Mouse (Mus musculus) c-Kit-positive CD71-positive TER-119-negative erythroid progenitor cells, embryonic 14.5 days (primary cell): ENCODE measurements around the gene Shroom3.

Experiments
- DNase-seq: peaks from one replicate; pipeline ENCODE4 v3.0.0-alpha.2; 2013; ENCODE audit warnings: low read depth

Gene Shroom3

GRCm38 (mm10) chr5:92808503-92809415, 125.5 kb downstream of the Shroom3 start:
- DNase-seq, result no peak

- DNase-seq, result no peak
Observed at GRCm38 (mm10) chr5:92809416-92809750, 126.1 kb downstream of the Shroom3 start.

- DNase-seq, result no peak
Observed at GRCm38 (mm10) chr5:92810922-92811533, 127.8 kb downstream of the Shroom3 start.

- no peak for DNase-seq
Observed at GRCm38 (mm10) chr5:92811761-92812160, 128.5 kb downstream of the Shroom3 start.

GRCm38 (mm10) chr5:92812936-92813335, 129.7 kb downstream of the Shroom3 start:
- DNase-seq, result no peak

- no peak for DNase-seq
Observed at GRCm38 (mm10) chr5:92813562-92813961, 130.3 kb downstream of the Shroom3 start.

GRCm38 (mm10) chr5:92814621-92815020, 131.4 kb downstream of the Shroom3 start:
- no peak for DNase-seq

- no peak for DNase-seq
Observed at GRCm38 (mm10) chr5:92817122-92817822, 134.0 kb downstream of the Shroom3 start.

- no peak for DNase-seq
Observed at GRCm38 (mm10) chr5:92821370-92821769, 138.1 kb downstream of the Shroom3 start.

- no peak for DNase-seq
Observed at GRCm38 (mm10) chr5:92823495-92823894, 140.3 kb downstream of the Shroom3 start.

- DNase-seq, result no peak
Observed at GRCm38 (mm10) chr5:92824304-92825009, 141.2 kb downstream of the Shroom3 start.

- no peak for DNase-seq
Observed at GRCm38 (mm10) chr5:92830391-92830790, 147.2 kb downstream of the Shroom3 start.

GRCm38 (mm10) chr5:92834513-92834912, 151.3 kb downstream of the Shroom3 start:
- no peak for DNase-seq

GRCm38 (mm10) chr5:92837311-92837710, 154.1 kb downstream of the Shroom3 start:
- DNase-seq, result no peak

GRCm38 (mm10) chr5:92838351-92838784, 155.1 kb downstream of the Shroom3 start:
- no peak for DNase-seq

GRCm38 (mm10) chr5:92839314-92839713, 156.1 kb downstream of the Shroom3 start:
- no peak for DNase-seq

- no peak for DNase-seq
Observed at GRCm38 (mm10) chr5:92841474-92841873, 158.2 kb downstream of the Shroom3 start.

GRCm38 (mm10) chr5:92842417-92842816, 159.2 kb downstream of the Shroom3 start:
- DNase-seq, result no peak

- no peak for DNase-seq
Observed at GRCm38 (mm10) chr5:92842881-92843280, 159.6 kb downstream of the Shroom3 start.

GRCm38 (mm10) chr5:92843850-92844785, 160.9 kb downstream of the Shroom3 start:
- DNase-seq, result no peak

- no peak for DNase-seq
Observed at GRCm38 (mm10) chr5:92849743-92850142, 166.5 kb downstream of the Shroom3 start.
